Mouse (Mus musculus) hindbrain, embryonic 16.5 days (tissue): ENCODE measurements around the gene 4930469K13Rik. TPM values are rescaled to one million over a fixed set of nuclear protein-coding genes. Genes with fewer than 3 reads are reported as not detected.

Experiments
- ATAC-seq: fragments of 200-750 bp; cut with Nextera tagmentation; 2 replicates; pipeline ENCODE4 v1.8.0; 2017; ENCODE audit warnings: moderate TSS enrichment, moderate library complexity
- H3K27ac ChIP-seq: fragments of 300-500 bp; sonication (generic); 2 replicates; pipeline ENCODE4 v1.5.1; 2014; ENCODE audit warnings: low read depth, mild to moderate bottlenecking, control low read depth, low read length, moderate library complexity
- H3K27me3 ChIP-seq: fragments of 300-500 bp; sonication (generic); replicated peaks from 2 replicates; pipeline ENCODE4 v1.6.1; 2014; ENCODE audit warnings: low read length; ENCODE audit not compliant: control insufficient read depth, insufficient read depth
- H3K36me3 ChIP-seq: fragments of 300-500 bp; sonication (generic); 2 replicates; pipeline ENCODE4 v1.6.1; 2014; ENCODE audit warnings: mild to moderate bottlenecking, low read length, moderate library complexity, mixed read lengths; ENCODE audit not compliant: control insufficient read depth, insufficient read depth
- H3K4me1 ChIP-seq: fragments of 300-500 bp; sonication (generic); 2 replicates; pipeline ENCODE4 v1.6.1; 2014; ENCODE audit warnings: low read depth, low read length; ENCODE audit not compliant: control insufficient read depth, insufficient read depth
- H3K4me2 ChIP-seq: fragments of 300-500 bp; sonication (generic); 2 replicates; pipeline ENCODE4 v1.6.1; 2014; ENCODE audit warnings: mild to moderate bottlenecking, low read length, control low read depth, moderate library complexity
- H3K4me3 ChIP-seq: fragments of 300-500 bp; sonication (generic); 2 replicates; pipeline ENCODE4 v1.5.1; 2014; ENCODE audit warnings: mild to moderate bottlenecking, low read length, control low read depth, moderate library complexity
- H3K9ac ChIP-seq: fragments of 300-500 bp; sonication (generic); 2 replicates; pipeline ENCODE4 v1.6.1; 2014; ENCODE audit warnings: low read depth, mild to moderate bottlenecking, control low read depth, low read length, moderate library complexity
- H3K9me3 ChIP-seq: fragments of 300-500 bp; sonication (generic); 2 replicates; pipeline ENCODE4 v1.6.1; 2014; ENCODE audit warnings: mild to moderate bottlenecking, low read length, moderate library complexity; ENCODE audit not compliant: control insufficient read depth
- WGBS: fragments of 180-500 bp; shearing (Covaris S2); extraction: QIAGEN DNeasy Blood & Tissue Kit; methylation state at CpG from one replicate; pipeline ENCODE4 v1.1.7; 2014; 5-methylcytosine and 5-hydroxymethylcytosine counted together
- polyA plus RNA-seq: library from polyadenylated mRNA; unstranded; fragments of >200 nt; fragmentation: Nextera tagmentation; extraction: Ambion mirVana; gene quantifications from 2 replicates; pipeline ENCODE4 v1.2.1, GENCODE M21; 2015

4930469K13Rik gene
- polyA plus RNA-seq, 1 experiment from 2014 or later: 7.9 TPM

DNA sequence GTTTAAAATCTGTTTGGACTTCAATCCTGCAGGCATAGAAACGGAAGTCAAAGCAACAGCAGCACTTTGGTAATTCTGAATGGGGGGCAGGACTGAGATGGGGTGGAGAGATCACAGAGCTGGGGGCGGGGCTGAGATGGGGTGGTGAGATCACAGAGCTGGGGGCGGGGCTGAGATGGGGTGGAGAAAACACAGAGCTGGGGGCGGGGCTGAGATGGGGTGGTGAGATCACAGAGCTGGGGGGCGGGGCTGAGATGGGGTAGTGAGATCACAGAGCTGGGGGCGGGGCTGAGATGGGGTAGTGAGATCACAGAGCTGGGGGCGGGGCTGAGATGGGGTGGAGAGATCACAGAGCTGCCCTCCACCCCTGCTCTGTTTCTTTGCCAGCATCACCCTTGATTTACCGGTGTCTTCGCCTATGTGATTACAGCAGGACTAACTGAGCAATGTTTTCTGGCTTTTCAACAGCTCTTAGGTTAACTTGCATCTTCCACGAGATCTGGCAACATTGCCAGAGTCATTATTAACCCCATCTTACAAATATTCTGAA, 166.4 kb downstream of the 4930469K13Rik start:
- H3K4me2 ChIP-seq: no peak overlapping the region
- no peak overlapping the region for H3K4me3 ChIP-seq
- no peaks in the 10 kb centered on the region; the same call in 1 of the 2 replicates for H3K4me1 ChIP-seq
- ATAC-seq: no peak
- 15% methylated on average over 8 of the region's 10 CpGs for WGBS
- no peaks in the 10 kb centered on the region for H3K27me3 ChIP-seq
- no peaks in the 10 kb centered on the region for H3K9me3 ChIP-seq
- H3K36me3 ChIP-seq: no peaks in the 10 kb centered on the region
- no peak overlapping the region for H3K9ac ChIP-seq
- H3K27ac ChIP-seq: no peak overlapping the region

DNA sequence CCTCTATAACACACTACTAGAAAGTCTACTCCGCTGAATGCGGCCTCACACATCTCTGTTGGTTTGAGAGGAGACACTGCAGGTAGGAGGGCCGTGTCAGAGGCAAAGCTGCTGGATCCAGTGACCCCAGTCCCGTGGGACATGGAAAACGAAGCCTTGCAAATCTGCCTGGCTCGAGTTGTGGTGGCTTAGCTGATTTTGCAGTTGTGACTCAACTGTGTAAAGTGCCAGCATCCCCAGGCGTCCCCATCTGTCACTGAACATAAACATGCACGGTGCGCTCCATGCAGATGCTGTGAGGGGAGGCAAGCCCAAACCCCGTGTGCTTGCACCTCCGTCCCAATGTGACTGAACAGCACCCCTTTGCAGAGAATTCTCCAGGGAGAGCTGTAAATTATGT, 168.9 kb downstream of the 4930469K13Rik start:
- Histone ChIP-seq H3K27ac (no peak overlapping the region), H3K27me3 (no peaks in the 10 kb centered on the region), H3K9me3 (no peaks in the 10 kb centered on the region), H3K4me2 (no peak overlapping the region), H3K9ac (no peak overlapping the region), H3K36me3 (no peaks in the 10 kb centered on the region), H3K4me1 (peaks cover 7% of the 10 kb centered on the region; the same call in 1 of the 2 replicates), H3K4me3 (no peak overlapping the region)
- ATAC-seq: no peak
- 59% methylated on average over 11 of the region's 11 CpGs for WGBS

DNA sequence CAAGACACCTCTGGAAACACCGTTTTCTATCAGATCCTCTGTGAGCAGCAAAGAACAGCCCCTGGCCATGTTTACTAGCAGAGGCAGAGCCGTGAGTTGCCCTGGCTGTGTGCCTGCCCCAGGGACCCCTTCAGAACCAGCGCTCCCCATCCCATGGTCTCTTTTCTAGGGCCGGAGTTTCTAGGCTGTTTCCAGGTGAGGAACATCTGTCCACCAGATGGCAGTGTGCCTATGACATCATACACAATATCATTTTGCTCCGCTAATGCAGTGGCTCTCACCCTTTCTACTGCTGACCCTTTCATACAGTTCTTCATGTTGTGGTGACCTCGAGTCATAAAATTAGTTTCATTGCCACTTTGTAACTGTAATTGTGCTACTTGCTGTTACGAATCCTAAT, 169.7 kb downstream of the 4930469K13Rik start:
- Histone ChIP-seq H3K27ac (no peak overlapping the region), H3K4me2 (no peak overlapping the region), H3K4me1 (peaks cover 7% of the 10 kb centered on the region; the same call in 1 of the 2 replicates), H3K9me3 (no peaks in the 10 kb centered on the region), H3K4me3 (no peak overlapping the region), H3K9ac (no peak overlapping the region), H3K27me3 (no peaks in the 10 kb centered on the region), H3K36me3 (no peaks in the 10 kb centered on the region)
- ATAC-seq: peak; percentile 46
- 36% methylated on average over 7 of the region's 7 CpGs for WGBS

DNA sequence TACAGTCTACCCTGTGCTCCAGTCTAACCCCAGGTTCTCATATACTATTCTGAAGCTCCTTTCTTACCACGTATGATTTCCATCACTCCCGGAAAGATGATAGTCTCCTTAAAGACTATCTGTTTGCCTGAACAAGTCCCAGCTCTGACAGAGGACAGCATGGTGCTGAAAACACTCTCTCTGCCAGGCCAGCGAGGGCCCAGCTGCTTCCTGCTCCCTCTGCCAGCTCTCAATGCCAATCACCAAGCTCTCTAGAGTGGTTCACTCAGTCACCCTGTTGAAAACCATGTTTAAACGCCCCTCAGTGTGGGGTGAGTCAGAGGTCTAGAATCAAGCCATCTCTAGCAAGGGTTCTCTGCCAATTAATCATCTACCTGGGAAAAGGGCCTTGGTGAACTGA, 170.5 kb downstream of the 4930469K13Rik start:
- Histone ChIP-seq H3K27ac (no peak overlapping the region), H3K4me3 (no peak overlapping the region), H3K36me3 (no peaks in the 10 kb centered on the region), H3K27me3 (no peaks in the 10 kb centered on the region), H3K9ac (no peak overlapping the region), H3K4me2 (no peak overlapping the region), H3K9me3 (no peaks in the 10 kb centered on the region), H3K4me1 (peaks cover 7% of the 10 kb centered on the region; the same call in 1 of the 2 replicates)
- peak; percentile 31; the same call in 1 of the 2 replicates for ATAC-seq
- WGBS: 66% methylated on average over 4 of the region's 4 CpGs

- Histone ChIP-seq H3K27ac (no peak overlapping the region), H3K4me1 (peaks cover 7% of the 10 kb centered on the region; the same call in 1 of the 2 replicates), H3K4me3 (no peak overlapping the region), H3K9me3 (no peaks in the 10 kb centered on the region), H3K9ac (no peak overlapping the region), H3K27me3 (no peaks in the 10 kb centered on the region), H3K36me3 (no peaks in the 10 kb centered on the region), H3K4me2 (no peak overlapping the region)
- no peak for ATAC-seq
- 53% methylated on average over 6 of the region's 6 CpGs for WGBS
Measured at GRCm38 (mm10) chr11:33927321-33927720, 171.0 kb downstream of the 4930469K13Rik start.

- Histone ChIP-seq H3K4me2 (no peak overlapping the region), H3K27ac (no peak overlapping the region), H3K9me3 (no peaks in the 10 kb centered on the region), H3K36me3 (no peaks in the 10 kb centered on the region), H3K9ac (no peak overlapping the region), H3K4me1 (peaks cover 7% of the 10 kb centered on the region; the same call in 1 of the 2 replicates), H3K4me3 (no peak overlapping the region), H3K27me3 (no peaks in the 10 kb centered on the region)
- ATAC-seq: no peak
- 72% methylated on average over 2 of the region's 2 CpGs for WGBS
Measured at GRCm38 (mm10) chr11:33926551-33926950, 171.8 kb downstream of the 4930469K13Rik start.

GRCm38 (mm10) chr11:33925778-33926177, 172.6 kb downstream of the 4930469K13Rik start:
- no peak overlapping the region for H3K4me2 ChIP-seq
- no peak overlapping the region for H3K9ac ChIP-seq
- no peak for ATAC-seq
- H3K27me3 ChIP-seq: no peaks in the 10 kb centered on the region
- no peak overlapping the region for H3K4me3 ChIP-seq
- H3K9me3 ChIP-seq: no peaks in the 10 kb centered on the region
- H3K36me3 ChIP-seq: no peaks in the 10 kb centered on the region
- WGBS: 53% methylated on average over 8 of the region's 8 CpGs
- peaks cover 7% of the 10 kb centered on the region; the same call in 1 of the 2 replicates for H3K4me1 ChIP-seq
- H3K27ac ChIP-seq: no peak overlapping the region

Other genes with a start within 250 kb of the 4930469K13Rik start
- 0.20 and 0.52 TPM in 2 replicates for gene Kcnmb1, start 135.5 kb downstream of the 4930469K13Rik start, polyA plus RNA-seq
- gene Kcnip1, start 105.4 kb downstream of the 4930469K13Rik start, polyA plus RNA-seq: 129 and 146 TPM in 2 replicates
- gene Lcp2, start 51.6 kb downstream of the 4930469K13Rik start, polyA plus RNA-seq: 2.3 TPM in 2 replicates
- gene Foxi1, start 109.5 kb upstream of the 4930469K13Rik start, polyA plus RNA-seq: not detected in 2 replicates
- gene Fam196b, start 216.3 kb upstream of the 4930469K13Rik start, polyA plus RNA-seq: 3.6 and 5.1 TPM in 2 replicates